Mouse (Mus musculus): ENCODE measurements around the gene Dmwd. TPM values are rescaled to one million over a fixed set of nuclear protein-coding genes. Genes with fewer than 3 reads are reported as not detected.
A peak's percentile ranks its signal among the peaks of the same experiment; 100 is the strongest.

The Dmwd gene
- total RNA-seq (2014; fragmentation: Nextera tagmentation) (28.5 and 29.2 TPM in 2 replicates), total RNA-seq (2017) (7.7 and 10.6 TPM in 2 replicates)

GRCm38 (mm10) chr7:19075723-19076585 lies at the start of gene Dmwd:
Dmwd (plus strand) TSS chr7:19076227.
- peak; percentile 94 for ATAC-seq (replicated peaks; ENCODE audit: low FRiP score, low TSS enrichment, poor library complexity, severe bottlenecking)

- ATAC-seq (replicated peaks; ENCODE audit: low FRiP score, low TSS enrichment, poor library complexity, severe bottlenecking), result no peak
Measured at GRCm38 (mm10) chr7:19028067-19028466, 48.0 kb upstream of the Dmwd start.

- peak; percentile 82 for ATAC-seq (replicated peaks; ENCODE audit: low FRiP score, low TSS enrichment, poor library complexity, severe bottlenecking)
Measured at GRCm38 (mm10) chr7:19029084-19029653, 46.9 kb upstream of the Dmwd start.

GRCm38 (mm10) chr7:19031641-19032040 lies 44.4 kb upstream of the Dmwd start:
- no peak for ATAC-seq (replicated peaks; ENCODE audit: low FRiP score, low TSS enrichment, poor library complexity, severe bottlenecking)

- ATAC-seq (replicated peaks; ENCODE audit: low FRiP score, low TSS enrichment, poor library complexity, severe bottlenecking), result no peak
Measured at GRCm38 (mm10) chr7:19044616-19045015, 31.4 kb upstream of the Dmwd start.

- no peak for ATAC-seq (replicated peaks; ENCODE audit: low FRiP score, low TSS enrichment, poor library complexity, severe bottlenecking)
Measured at GRCm38 (mm10) chr7:19046286-19047069, 29.5 kb upstream of the Dmwd start.

GRCm38 (mm10) chr7:19048006-19048527 lies 28.0 kb upstream of the Dmwd start:
- ATAC-seq (replicated peaks; ENCODE audit: low FRiP score, low TSS enrichment, poor library complexity, severe bottlenecking), result no peak

- no peak for ATAC-seq (replicated peaks; ENCODE audit: low FRiP score, low TSS enrichment, poor library complexity, severe bottlenecking)
Measured at GRCm38 (mm10) chr7:19049252-19049651, 26.8 kb upstream of the Dmwd start.

- ATAC-seq (replicated peaks; ENCODE audit: low FRiP score, low TSS enrichment, poor library complexity, severe bottlenecking), result no peak
Measured at GRCm38 (mm10) chr7:19050172-19050571, 25.9 kb upstream of the Dmwd start.

- ATAC-seq (replicated peaks; ENCODE audit: low FRiP score, low TSS enrichment, poor library complexity, severe bottlenecking), result no peak
Measured at GRCm38 (mm10) chr7:19051161-19051560, 24.9 kb upstream of the Dmwd start.

GRCm38 (mm10) chr7:19052345-19053135 lies 23.5 kb upstream of the Dmwd start:
- no peak for ATAC-seq (replicated peaks; ENCODE audit: low FRiP score, low TSS enrichment, poor library complexity, severe bottlenecking)

- ATAC-seq (replicated peaks; ENCODE audit: low FRiP score, low TSS enrichment, poor library complexity, severe bottlenecking), result no peak
Measured at GRCm38 (mm10) chr7:19053136-19053532, 22.9 kb upstream of the Dmwd start.

- ATAC-seq (replicated peaks; ENCODE audit: low FRiP score, low TSS enrichment, poor library complexity, severe bottlenecking), result no peak
Measured at GRCm38 (mm10) chr7:19054047-19054776, 21.8 kb upstream of the Dmwd start, which contains the start of gene Rsph6a. Rsph6a (plus strand) TSS chr7:19054690.

GRCm38 (mm10) chr7:19054777-19055076 lies 21.3 kb upstream of the Dmwd start:
- ATAC-seq (replicated peaks; ENCODE audit: low FRiP score, low TSS enrichment, poor library complexity, severe bottlenecking), result no peak

- ATAC-seq (replicated peaks; ENCODE audit: low FRiP score, low TSS enrichment, poor library complexity, severe bottlenecking), result no peak
Measured at GRCm38 (mm10) chr7:19055108-19055507, 20.9 kb upstream of the Dmwd start.

- no peak for ATAC-seq (replicated peaks; ENCODE audit: low FRiP score, low TSS enrichment, poor library complexity, severe bottlenecking)
Measured at GRCm38 (mm10) chr7:19057405-19057804, 18.6 kb upstream of the Dmwd start.

GRCm38 (mm10) chr7:19065896-19066295 lies 10.1 kb upstream of the Dmwd start:
- no peak for ATAC-seq (replicated peaks; ENCODE audit: low FRiP score, low TSS enrichment, poor library complexity, severe bottlenecking)

GRCm38 (mm10) chr7:19067063-19067462 lies 9.0 kb upstream of the Dmwd start:
- ATAC-seq (replicated peaks; ENCODE audit: low FRiP score, low TSS enrichment, poor library complexity, severe bottlenecking), result 0 out of 2 replicates have a peak, but pooled peaks have one; percentile 27

GRCm38 (mm10) chr7:19067935-19068334 lies 8.1 kb upstream of the Dmwd start:
- ATAC-seq (replicated peaks; ENCODE audit: low FRiP score, low TSS enrichment, poor library complexity, severe bottlenecking), result no peak
